Mouse (Mus musculus): ENCODE data around the gene Celf5. TPM values are rescaled to one million over a fixed set of nuclear protein-coding genes. Genes with fewer than 3 reads are reported as not detected.

Gene Celf5
- polyA plus RNA-seq, 1 experiment from 2014 or later, result 61.3 TPM

DNA sequence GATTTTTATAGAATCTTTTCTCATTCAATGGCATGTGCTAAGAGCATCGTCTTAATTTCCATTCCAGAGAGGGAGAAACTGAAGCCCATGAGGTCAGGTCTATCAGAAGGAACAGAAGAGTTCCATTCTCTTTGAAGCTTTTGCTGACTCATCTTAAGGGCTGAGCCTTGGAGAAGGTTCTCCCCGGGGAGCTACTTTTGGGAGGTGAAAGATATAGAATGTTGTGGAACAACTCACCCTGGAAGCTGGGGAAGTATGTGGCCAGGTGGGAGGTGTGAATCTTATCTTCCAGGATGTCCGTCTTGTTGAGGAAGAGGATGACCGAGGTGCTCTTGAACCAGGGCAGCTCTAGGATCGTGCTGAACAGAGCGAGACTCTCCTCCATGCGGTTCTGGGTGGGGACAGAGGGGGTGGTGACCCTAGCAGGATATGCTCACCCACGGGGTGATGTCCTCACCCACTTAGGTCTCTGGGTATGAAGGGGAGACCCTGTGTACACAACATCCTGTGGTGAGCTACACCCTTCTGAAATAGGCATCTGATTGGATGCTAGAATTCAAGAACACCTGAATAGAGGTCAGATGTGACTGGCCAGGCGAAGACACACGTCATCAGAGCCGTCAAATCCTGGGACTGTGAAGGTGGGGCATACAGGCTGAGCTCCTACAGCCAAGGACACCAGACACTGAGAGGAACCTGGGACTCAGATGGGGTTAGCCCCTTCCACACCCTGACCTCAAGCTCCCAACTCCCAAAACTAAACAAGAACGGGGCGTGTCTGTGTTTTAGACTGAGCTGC lies 25.4 kb upstream of the Celf5 start:
- H3K9ac ChIP-seq, result no peak overlapping the region
- no peaks in the 10 kb centered on the region for H3K9me3 ChIP-seq
- H3K36me3 ChIP-seq, result no peaks in the 10 kb centered on the region
- 0 out of 2 replicates have a peak, but pooled peaks cover 1% of the 10 kb centered on the region for H3K4me1 ChIP-seq (replicated peaks)
- H3K27me3 ChIP-seq, result peaks cover 35% of the 10 kb centered on the region
- H3K27ac ChIP-seq, result no peak overlapping the region
- no peak overlapping the region for H3K4me3 ChIP-seq
- no peak for ATAC-seq (ENCODE audit: low FRiP score)
- 77% methylated on average over 13 of the region's 13 CpGs for WGBS
- H3K4me2 ChIP-seq, result no peak overlapping the region

DNA sequence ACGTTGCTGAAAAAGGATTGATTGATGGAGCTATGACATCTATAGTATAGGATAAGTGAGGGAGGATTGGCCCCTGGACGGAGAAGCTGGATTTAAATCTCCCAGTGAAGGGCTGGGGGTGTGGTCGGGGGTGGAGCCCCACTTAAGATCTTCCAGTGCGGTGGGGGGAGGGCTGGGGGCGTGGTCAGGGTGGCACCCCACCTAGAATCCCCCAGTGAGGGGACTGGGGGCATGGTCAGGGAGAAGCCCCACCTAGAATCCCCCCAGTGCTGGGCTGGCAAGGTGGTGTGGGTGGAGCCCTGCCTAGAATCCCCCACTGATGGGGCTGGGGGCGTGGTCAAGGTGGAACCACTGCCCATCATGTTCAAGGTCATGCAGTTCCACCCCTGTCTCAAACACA lies 24.6 kb upstream of the Celf5 start:
- 42% methylated on average over 6 of the region's 6 CpGs for WGBS
- H3K36me3 ChIP-seq, result no peaks in the 10 kb centered on the region

DNA sequence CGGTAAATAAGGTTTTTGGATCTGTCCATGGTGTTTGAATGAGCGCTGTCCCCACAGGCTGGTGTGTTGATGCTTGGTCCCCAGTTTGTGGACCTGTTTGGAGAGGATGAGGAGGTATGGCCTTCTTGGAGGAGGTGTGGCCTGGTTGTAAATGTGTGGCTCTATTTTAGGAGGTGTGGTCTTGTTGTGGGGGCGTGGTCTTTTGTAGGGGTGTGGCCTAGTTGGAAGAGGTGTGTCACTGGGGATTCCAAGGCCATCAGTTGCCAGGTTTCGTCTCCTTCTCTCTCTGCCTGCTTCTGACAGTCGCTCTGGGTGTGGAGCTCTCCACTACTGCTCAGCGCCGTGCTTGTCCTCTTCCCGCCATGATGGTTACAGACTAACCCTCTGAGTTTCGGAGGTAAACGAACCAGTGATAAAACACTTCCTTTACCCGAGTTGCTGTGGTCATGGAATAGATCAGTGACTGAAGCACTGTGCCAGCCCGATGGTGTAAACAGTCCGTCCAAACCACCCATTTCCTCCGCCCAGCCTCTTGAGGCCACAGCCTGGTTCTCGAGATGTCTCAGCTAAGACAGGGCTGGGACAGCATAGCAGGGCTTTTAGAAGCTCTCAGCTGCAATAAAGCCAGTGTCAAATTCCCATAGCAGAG lies 22.6 kb upstream of the Celf5 start:
- ATAC-seq (ENCODE audit: low FRiP score), result no peak
- Histone ChIP-seq H3K27ac (no peak overlapping the region), H3K4me3 (no peak overlapping the region), H3K36me3 (no peaks in the 10 kb centered on the region), H3K4me1 (replicated peaks) (0 out of 2 replicates have a peak, but pooled peaks cover 3% of the 10 kb centered on the region), H3K9me3 (no peaks in the 10 kb centered on the region), H3K9ac (no peak overlapping the region), H3K4me2 (no peak overlapping the region), H3K27me3 (peaks cover 18% of the 10 kb centered on the region)
- WGBS, result 80% methylated on average over 15 of the region's 15 CpGs

More for the DNA sequence above, 24.6 kb upstream of the Celf5 start:
- peaks cover 28% of the 10 kb centered on the region for H3K27me3 ChIP-seq
- no peaks in the 10 kb centered on the region for H3K9me3 ChIP-seq
- 0 out of 2 replicates have a peak, but pooled peaks cover 3% of the 10 kb centered on the region for H3K4me1 ChIP-seq (replicated peaks)
- H3K4me3 ChIP-seq, result no peak overlapping the region
- ATAC-seq (ENCODE audit: low FRiP score), result no peak
- H3K4me2 ChIP-seq, result no peak overlapping the region
- H3K27ac ChIP-seq, result no peak overlapping the region
- no peak overlapping the region for H3K9ac ChIP-seq

DNA sequence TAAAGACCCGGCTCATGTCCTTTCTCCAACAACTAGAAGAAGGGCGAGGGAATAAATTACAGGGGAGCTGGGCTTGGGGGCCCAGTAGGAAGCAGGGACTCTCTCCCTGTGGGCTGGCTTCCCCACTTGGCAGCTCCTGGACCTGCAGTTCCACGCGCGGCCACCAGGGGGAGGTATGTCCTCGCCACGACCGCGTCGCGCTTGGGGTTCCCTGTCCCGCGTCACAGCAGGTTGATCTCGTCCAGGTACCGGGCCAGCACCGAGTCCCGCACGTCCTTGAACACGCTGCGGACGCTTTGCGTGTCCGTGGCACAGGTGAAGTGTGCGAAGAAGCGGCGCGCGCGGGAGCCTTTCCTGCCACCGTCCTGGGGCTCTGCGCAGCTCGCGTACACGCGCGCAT lies 20.1 kb upstream of the Celf5 start:
- Histone ChIP-seq H3K36me3 (no peaks in the 10 kb centered on the region), H3K4me2 (peak overlapping the region; percentile 64), H3K4me1 (replicated peaks) (peaks cover 6% of the 10 kb centered on the region), H3K27ac (no peak overlapping the region), H3K9me3 (no peaks in the 10 kb centered on the region), H3K9ac (peak overlapping the region; percentile 67), H3K27me3 (peaks cover 14% of the 10 kb centered on the region), H3K4me3 (peak overlapping the region; percentile 41)
- 10% methylated on average over 36 of the region's 36 CpGs for WGBS
- peak; percentile 18 for ATAC-seq (ENCODE audit: low FRiP score)

DNA sequence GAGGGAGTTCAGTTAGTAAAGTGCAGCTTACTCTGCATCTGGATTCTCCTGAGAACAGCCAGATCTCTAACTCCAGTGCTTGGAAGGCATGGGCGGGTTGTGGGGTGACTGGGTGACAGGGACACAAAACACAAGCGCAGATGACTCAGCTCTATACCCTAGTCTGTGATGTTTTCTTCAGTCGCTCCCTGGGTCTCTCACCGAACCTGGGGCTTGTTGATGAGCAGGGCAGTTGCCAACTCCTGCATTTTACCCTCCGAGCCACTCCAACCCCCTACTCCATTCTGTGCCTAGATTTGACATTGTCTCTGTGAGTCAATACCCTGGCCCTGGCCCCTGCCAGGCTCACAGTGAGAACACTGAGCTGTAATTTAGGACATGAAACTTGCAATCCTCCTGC lies 19.4 kb upstream of the Celf5 start:
- H3K4me2 ChIP-seq, result no peak overlapping the region
- no peak overlapping the region for H3K27ac ChIP-seq
- H3K36me3 ChIP-seq, result no peaks in the 10 kb centered on the region
- H3K4me3 ChIP-seq, result no peak overlapping the region
- WGBS, result 91% methylated on average over 5 of the region's 5 CpGs
- H3K9me3 ChIP-seq, result no peaks in the 10 kb centered on the region
- H3K9ac ChIP-seq, result no peak overlapping the region
- peaks cover 14% of the 10 kb centered on the region for H3K4me1 ChIP-seq (replicated peaks)
- ATAC-seq (ENCODE audit: low FRiP score), result no peak
- H3K27me3 ChIP-seq, result peaks cover 14% of the 10 kb centered on the region

DNA sequence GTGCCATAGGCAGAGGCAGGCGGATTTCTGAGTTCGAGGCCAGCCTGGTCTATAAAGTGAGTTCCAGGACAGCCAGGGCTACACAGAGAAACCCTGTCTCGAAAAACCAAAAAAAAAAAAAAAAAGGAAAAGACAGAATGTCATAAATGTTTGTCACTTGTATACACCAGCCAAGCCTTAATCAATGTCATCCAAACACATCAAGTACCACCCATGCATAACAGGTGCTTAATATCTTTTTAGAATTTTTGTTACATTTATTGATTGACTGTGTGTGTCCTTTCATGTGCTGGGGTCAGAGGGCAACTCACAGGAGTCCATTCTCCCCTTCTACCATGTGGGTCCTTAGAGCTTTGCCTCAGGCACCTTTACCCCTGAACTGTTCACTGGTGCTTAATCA lies 17.5 kb upstream of the Celf5 start, which contains the start of gene S1pr4:
Gene S1pr4, minus strand, starts transcription at position 101 of the 400 bp plus-strand sequence.
- Histone ChIP-seq H3K27ac (no peak within 1 kb of the TSS), H3K4me1 (replicated peaks) (peaks cover 22% of the 10 kb centered on the region), H3K27me3 (peaks cover 14% of the 10 kb centered on the region), H3K4me3 (no peak within 1 kb of the TSS), H3K9me3 (no peaks in the 10 kb centered on the region), H3K9ac (peak within 1 kb of the TSS; percentile 19; the same call in 1 of the 2 replicates), H3K36me3 (no peaks in the 10 kb centered on the region), H3K4me2 (no peak within 1 kb of the TSS)
- no peak for ATAC-seq (ENCODE audit: low FRiP score)
- WGBS, result 88% methylated on average over 3 of the region's 3 CpGs

DNA sequence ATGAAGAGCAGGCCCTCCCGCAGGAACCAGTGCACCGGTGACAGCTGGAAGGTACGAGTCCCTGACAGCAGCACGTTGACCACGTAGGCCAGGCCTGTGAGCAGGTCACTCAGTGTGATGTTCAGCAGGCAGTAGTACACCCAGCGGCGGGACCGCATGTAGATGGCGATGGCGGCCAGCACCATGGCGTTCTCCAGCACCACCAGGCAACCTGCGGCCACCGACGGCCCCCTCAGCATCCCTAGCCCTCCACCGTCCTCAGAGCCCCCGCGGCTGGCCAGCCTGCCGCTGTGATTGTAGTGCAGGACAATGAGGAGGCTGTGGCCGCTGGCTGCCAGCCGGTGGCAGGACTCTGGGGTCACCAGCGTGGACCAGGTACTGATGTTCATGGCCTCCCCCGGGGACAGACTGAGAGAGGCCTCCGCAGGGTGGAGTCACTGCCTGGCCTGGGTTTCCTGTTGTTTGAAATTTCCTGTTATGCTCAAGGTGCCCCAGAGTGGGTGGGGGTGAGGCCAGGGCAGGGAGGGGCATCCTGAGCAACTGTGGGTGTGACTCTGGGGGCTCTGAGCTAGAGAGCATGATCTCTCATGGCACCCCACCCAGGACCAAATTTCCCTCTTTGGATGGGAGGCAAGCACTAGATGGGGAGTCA lies 16.9 kb upstream of the Celf5 start:
- Histone ChIP-seq H3K4me3 (no peak overlapping the region), H3K4me2 (no peak overlapping the region), H3K4me1 (replicated peaks) (peaks cover 28% of the 10 kb centered on the region), H3K27ac (no peak overlapping the region), H3K36me3 (no peaks in the 10 kb centered on the region), H3K27me3 (peaks cover 14% of the 10 kb centered on the region), H3K9me3 (no peaks in the 10 kb centered on the region), H3K9ac (peak overlapping the region; percentile 19; the same call in 1 of the 2 replicates)
- ATAC-seq (ENCODE audit: low FRiP score), result no peak
- WGBS, result 73% methylated on average over 23 of the region's 23 CpGs

DNA sequence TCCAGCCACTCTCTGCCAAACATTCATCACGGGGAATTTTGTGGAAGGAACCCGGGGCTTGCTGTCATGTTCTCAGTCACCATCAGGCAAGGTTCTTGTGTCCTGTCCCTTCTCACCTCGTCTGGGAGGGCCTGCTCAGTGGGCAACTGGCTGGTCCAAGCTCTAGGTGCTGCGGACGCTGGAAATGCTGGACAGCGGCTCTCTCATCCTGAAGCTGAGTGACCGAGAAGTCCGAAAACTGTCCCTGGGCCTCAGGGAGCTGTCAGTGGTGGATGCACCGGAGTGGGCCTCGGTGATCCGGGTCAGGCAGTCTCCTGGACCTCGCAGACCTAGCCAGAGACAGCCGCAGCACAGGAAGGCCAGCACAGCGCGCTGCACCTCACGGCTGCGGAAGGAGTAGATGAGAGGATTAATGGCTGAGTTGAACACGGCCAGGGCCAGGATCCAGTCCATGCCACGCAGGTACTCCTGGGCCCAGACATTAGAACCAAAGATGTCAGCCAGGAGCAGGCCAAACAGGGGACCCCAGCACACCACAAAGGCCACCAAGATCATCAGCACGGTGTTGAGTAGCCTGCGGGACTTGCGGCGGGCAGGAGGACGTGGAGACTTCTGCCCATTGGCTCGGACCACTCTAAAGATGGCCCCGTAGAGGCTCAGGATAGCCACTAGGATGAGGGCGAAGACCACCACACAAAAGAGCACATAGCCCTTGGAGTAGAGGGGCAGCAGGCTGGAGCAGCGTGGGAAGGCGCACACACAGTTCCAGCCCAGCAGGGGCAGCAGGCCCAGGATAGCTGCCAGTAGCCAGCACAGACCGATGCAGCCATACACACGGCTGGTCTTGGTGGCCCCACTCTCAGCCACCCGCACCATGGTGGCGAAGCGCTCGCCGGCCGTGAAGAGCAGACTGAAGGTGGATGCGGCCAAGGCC lies 16.1 kb upstream of the Celf5 start:
- H3K36me3 ChIP-seq, result no peaks in the 10 kb centered on the region
- peaks cover 8% of the 10 kb centered on the region for H3K27me3 ChIP-seq
- no peak overlapping the region for H3K27ac ChIP-seq
- peaks cover 35% of the 10 kb centered on the region for H3K4me1 ChIP-seq (replicated peaks)
- ATAC-seq (ENCODE audit: low FRiP score), result no peak
- 88% methylated on average over 38 of the region's 38 CpGs for WGBS
- no peak overlapping the region for H3K4me3 ChIP-seq
- H3K9me3 ChIP-seq, result no peaks in the 10 kb centered on the region
- no peak overlapping the region for H3K4me2 ChIP-seq
- H3K9ac ChIP-seq, result peak overlapping the region; percentile 55; the same call in 1 of the 2 replicates

DNA sequence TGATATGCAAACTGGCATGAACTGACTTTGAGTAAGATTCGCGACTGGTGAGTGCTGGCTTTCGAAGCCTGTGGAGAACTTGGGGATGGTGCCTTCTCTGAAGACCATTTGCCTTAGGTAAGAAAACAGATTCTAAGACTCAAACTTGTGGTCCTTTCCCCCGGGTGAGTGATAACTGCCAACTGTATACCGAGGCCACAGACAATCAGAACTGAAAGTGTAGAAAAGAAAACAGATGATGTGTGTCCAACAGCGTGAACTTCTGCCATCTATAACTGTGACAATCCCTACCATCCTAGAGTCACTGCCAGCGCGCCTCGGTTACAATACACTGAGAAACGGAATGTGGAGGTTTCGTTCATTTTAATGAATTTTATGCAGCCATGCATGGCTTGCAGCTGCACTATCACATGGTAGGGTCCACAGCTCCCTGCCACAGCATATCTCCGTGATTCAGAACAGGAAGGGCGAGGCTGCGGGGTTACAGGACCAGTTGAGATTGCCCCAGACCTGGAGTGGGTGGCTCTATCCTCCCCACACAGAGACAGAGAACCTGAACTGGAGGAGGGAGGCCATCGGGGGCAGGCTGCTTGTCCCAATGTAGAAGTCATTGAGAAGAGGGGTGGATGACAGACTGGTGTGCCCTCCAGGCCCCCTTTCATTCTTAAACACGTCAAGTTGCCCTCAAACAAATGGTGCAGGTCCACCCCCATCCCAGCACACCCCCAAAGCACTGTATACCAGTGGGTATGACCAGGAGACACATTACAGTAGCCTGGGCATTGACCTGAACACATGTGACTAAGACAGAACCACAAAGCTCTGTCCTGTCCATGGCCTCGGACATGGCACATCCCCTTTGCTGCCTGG lies 15.1 kb upstream of the Celf5 start:
- Histone ChIP-seq H3K4me3 (peak overlapping the region; percentile 69), H3K36me3 (peaks cover 8% of the 10 kb centered on the region), H3K9me3 (no peaks in the 10 kb centered on the region), H3K9ac (peak overlapping the region; percentile 71), H3K27ac (peak overlapping the region; percentile 75; the same call in 1 of the 2 replicates), H3K4me2 (peak overlapping the region; percentile 56), H3K4me1 (replicated peaks) (peaks cover 35% of the 10 kb centered on the region), H3K27me3 (no peaks in the 10 kb centered on the region)
- WGBS, result 87% methylated on average over 17 of the region's 17 CpGs
- ATAC-seq (ENCODE audit: low FRiP score), result no peak

DNA sequence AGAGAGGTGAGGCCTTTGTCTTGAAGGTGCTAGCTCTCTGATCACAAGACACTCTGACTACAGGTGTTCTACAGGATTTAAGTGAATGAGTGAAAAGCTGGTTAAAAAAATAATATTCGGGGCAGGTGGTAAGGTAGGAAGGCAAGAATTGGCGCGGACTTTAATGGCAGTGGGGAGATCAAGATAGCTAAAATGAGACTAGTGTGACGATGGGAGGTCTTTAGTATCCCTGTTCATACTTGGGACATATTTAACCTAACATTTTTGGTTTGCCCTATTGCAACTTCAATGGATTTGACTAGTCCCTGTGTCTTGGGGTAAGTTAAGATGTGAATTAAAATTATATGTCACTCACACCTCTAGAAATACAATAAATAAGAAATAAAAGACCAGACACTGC lies 14.5 kb upstream of the Celf5 start:
- Histone ChIP-seq H3K4me1 (replicated peaks) (peaks cover 35% of the 10 kb centered on the region), H3K9ac (peak overlapping the region; percentile 71), H3K9me3 (no peaks in the 10 kb centered on the region), H3K27me3 (no peaks in the 10 kb centered on the region), H3K36me3 (peaks cover 15% of the 10 kb centered on the region), H3K4me2 (peak overlapping the region; percentile 56), H3K27ac (peak overlapping the region; percentile 75), H3K4me3 (peak overlapping the region; percentile 69)
- no peak; the same call in 1 of the 2 replicates for ATAC-seq (ENCODE audit: low FRiP score)
- WGBS, result 41% methylated on average over 4 of the region's 4 CpGs

Data from hindbrain, embryonic 13.5 days (tissue).